Mouse (Mus musculus): Measurements from ENCODE around the gene Dab2.
A peak's percentile ranks its signal among the peaks of the same experiment; 100 is the strongest.

Dab2 gene

GRCm38 (mm10) chr15:6398211-6398610 lies 98.6 kb downstream of the Dab2 start:
- DNase-seq: no peak

DNA sequence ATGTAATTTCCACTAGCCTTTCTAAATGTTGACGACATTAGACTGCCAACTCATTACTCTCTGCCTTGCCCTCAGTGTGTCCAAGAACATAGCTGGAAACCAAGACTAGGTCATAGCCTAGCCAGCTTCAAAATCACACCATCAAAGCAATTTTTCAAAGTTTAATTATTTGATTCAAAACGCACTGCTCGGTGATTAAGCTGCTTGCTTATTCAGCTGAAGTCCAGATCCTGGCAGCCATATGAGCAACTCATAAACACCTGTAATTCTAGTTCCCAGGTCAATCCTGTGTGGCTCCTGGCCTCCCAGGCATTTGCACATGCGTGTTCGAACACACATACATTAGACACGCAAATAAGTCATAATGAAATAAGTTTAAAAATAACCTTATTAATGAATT lies 99.3 kb downstream of the Dab2 start:
- no peak for DNase-seq

GRCm38 (mm10) chr15:6400115-6400514 lies 100.5 kb downstream of the Dab2 start:
- DNase-seq: no peak

- DNase-seq: no peak
Measured at GRCm38 (mm10) chr15:6402433-6402832, 102.8 kb downstream of the Dab2 start.

DNA sequence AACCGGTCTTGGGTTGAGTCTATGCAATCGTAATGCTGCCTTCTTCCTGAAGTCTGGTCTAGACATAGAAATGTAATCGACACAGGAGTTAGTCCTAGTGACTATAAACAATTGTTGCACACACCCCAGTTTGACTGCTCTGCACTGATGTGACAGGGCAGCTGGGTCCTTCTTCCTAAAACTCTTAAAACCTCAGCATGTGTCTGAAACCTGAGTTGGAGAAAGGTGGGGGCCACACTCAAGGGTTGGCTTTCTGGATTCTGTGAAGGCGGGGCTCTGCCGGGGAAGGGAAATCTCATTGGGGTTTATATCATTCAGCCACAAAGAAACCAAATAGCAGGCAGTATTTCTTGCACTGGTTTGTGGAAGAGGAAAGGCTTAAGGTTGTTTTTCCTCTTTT lies 104.6 kb downstream of the Dab2 start:
- no peak for DNase-seq

DNA sequence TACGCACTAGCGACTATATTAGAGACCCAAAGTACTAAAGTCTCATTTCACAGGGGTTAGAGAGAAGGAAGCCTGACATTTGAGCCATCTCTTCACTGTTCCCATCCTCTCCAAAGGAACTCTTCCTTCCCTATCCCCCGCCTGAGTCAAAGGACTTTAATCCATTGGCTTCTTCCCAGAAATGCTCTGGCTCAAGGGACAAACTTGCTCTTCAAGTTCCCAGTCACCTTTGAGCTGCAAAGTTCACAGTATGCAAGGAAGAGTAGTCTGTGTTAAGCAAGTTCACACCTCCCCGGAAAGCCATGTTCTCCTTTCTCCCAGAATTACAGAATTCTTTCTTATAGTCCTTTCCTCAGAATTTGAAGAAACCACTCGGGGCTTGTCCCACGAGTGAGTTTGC lies 107.2 kb downstream of the Dab2 start:
- DNase-seq: no peak

DNA sequence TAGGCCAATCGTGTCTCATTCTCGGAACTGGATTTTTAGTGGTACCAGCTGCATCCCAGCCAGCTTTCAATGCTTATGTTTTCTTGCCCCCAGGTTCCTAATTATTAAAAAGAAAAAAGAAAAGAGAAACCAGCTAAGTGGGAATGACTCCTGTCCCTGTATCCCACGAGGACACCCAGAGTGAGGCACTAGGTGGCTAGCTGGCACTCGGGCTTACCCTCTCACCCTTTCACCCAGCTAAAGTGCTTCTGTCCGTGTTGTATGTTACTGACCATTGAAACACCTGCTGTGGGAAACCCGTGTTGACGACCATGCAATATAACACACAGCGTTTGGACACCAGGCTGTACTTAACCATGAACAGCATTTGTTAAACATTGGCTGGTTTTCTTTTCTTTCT lies 109.4 kb downstream of the Dab2 start:
- DNase-seq: no peak

DNA sequence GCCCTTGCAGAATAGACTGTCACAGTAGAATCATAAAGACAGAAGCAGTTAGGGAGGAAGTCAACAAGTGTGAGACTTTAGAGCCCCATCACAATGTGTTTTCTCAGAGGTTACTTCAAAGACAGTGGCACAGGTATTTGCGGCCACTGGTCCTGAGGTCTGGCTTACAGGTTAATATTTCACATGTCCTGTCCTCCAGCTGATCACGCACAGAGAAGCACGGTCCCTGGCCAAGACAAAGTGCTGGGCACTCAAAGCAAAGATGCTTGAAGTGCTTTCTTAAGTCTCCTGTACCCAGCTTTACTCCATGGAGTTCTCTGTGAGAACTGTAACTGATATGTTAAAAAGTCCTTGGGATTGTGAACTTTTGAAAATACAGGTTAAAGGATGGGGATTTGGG lies 110.6 kb downstream of the Dab2 start:
- DNase-seq: no peak

- no peak for DNase-seq
Measured at GRCm38 (mm10) chr15:6411334-6411733, 111.7 kb downstream of the Dab2 start.

DNA sequence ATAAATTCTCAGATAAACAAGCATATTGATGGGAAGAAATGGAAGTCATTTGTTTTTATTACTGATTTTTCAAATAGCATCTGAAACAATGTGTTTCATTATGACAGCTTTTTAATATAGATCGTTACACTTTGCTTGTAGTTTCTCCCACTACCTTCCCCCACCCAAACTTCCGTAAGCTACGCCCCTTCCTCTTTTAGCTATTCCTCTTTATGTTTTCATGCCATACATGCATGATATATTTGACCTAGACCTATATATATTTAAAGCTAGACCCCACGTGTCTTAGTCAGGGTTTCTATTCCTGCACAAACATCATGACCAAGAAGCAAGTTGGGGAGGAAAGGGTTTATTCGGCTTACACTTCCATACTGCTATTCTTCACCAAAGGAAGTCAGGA lies 115.7 kb downstream of the Dab2 start:
- no peak for DNase-seq

GRCm38 (mm10) chr15:6431777-6432176 lies 132.2 kb downstream of the Dab2 start:
- DNase-seq: peak; percentile 5 to 8

GRCm38 (mm10) chr15:6432411-6432810 lies 132.8 kb downstream of the Dab2 start:
- peak; percentile 10 to 32 for DNase-seq

DNA sequence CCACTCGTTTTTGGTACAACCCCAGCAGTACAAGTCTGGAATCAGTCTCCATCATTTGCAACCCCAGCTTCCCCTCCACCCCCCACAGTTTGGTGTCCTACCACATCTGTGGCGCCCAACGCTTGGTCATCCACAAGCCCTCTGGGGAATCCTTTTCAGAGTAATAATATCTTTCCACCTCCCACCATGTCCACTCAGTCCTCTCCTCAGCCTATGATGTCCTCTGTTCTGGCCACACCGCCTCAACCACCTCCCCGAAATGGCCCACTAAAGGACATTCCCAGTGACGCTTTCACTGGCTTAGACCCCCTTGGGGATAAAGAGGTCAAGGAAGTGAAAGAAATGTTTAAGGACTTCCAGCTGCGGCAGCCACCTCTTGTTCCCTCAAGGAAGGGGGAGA lies 135.7 kb downstream of the Dab2 start:
- no peak for DNase-seq

DNA sequence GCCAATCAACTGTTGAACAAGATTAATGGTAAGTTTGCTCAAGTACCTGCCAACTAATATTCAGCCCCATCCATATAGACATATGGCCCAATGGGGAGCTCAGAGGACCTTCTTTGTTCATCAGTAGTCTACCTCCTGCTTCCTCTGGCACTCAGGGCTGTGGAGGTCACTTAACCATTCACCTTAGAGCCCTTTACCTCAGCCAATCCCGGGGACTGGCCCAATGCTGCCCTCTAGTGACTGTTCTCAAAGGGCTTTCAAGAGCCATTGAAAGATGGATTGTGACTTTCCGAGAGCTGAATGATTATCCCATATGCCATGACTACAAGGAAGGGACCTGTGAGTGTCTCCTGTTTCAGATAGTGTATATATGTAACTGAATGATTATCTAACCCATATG lies 136.2 kb downstream of the Dab2 start:
- peak; percentile 28 to 44 for DNase-seq

DNA sequence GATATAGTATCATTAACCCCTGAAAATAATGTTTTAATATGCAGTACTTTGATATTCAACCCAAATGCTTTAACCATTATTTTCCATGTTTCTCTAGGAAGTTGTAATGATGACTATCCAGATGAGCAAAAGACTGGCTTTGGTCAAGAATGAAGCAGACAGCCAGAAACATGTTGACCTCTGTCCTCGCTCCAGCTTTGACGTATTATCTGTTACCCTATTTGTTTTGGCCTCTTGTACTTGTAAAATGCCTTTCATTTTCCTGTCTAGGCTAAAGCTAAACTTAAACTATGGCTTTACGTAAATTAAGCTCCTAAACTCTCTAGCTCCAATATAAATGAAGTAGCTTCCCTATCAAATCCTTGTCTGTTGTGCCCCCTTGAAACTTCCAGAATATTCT lies 139.1 kb downstream of the Dab2 start:
- no peak for DNase-seq

DNA sequence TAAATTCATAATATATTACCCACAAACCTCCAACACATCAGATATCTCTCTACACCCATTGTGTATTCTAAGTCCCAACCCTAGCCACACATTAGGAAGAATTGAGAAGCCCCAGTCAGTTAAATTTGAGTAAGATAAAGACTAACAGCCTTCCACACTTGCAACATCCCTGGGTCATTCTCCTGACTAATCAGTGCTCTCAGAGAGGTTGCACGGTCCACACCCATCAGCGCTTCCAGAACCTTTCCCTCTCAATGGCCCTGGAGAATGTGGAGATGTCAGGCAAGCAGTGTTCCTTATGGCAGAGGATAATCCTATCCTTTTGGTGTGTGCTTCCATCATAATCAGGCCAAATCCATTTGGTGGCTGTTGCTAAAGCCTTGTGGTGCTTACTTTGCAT lies 144.9 kb downstream of the Dab2 start:
- no peak for DNase-seq

- no peak for DNase-seq
Measured at GRCm38 (mm10) chr15:6445135-6445534, 145.5 kb downstream of the Dab2 start, which contains the start of gene C9. Gene C9 (plus strand): TSS chr15:6445327.

- no peak for DNase-seq
Measured at GRCm38 (mm10) chr15:6446181-6446580, 146.6 kb downstream of the Dab2 start.

DNA sequence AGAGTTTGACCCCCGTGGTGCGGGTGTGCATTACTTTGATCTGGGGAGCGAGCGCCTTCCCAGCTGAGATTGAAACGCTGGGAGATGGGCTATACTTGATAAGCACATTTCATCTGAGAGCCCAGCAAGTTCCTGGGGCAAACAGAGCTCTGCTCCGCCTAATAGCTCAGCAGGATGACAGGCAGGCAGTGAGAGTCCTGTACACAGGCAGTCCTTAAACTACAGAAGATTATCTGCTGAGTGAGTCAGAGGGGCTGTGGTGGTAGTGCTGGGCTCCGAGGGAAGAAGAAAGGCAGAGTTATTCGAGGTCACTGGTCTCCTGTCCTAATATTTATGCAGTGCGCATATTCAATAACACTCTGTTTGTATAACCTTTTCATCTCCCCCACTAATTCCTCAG lies 149.3 kb downstream of the Dab2 start:
- DNase-seq: peak in 1 of 2 experiments; percentile 6

DNA sequence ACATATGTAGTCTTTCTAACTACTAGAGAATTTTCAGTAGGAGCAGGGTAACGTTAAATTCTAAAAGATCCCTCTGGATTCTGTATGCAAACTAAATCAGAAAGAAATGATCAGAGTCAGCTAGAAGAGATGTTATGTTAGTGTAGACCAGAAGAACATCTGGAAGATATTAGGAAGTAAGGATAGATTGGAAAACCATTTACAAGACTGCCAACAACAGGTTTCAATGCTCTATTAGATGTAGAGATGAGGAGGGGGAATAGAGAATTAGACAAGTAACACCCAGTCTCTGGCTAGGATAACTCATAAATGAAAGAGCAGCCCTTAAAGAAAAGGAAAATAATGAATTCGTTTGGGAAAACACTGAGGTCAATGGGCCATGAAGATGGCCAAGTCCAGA lies 154.9 kb downstream of the Dab2 start:
- no peak for DNase-seq

GRCm38 (mm10) chr15:6461381-6461780 lies 161.8 kb downstream of the Dab2 start:
- no peak for DNase-seq

- DNase-seq: no peak
Measured at GRCm38 (mm10) chr15:6463361-6463923, 163.9 kb downstream of the Dab2 start.

- no peak for DNase-seq
Measured at GRCm38 (mm10) chr15:6466995-6467394, 167.4 kb downstream of the Dab2 start.

DNA sequence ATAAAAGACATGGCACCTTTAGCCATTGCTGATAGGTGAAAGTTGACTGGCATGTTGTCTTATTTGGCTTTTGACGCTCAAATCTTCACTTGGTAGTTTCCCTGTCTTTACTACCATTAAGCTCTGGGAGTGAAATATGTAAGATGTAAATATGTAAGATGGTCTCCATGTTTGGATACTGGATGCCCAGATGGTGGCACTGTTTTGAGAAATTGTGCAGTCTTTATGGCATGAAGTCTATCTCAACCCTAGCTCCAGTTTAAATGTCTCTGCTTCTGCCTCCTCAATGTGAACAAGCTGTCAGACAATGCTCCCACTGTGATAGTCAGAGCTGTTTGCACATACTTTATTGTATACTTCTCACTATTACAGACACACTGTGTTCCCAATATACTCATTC lies 169.3 kb downstream of the Dab2 start:
- no peak for DNase-seq

DNA sequence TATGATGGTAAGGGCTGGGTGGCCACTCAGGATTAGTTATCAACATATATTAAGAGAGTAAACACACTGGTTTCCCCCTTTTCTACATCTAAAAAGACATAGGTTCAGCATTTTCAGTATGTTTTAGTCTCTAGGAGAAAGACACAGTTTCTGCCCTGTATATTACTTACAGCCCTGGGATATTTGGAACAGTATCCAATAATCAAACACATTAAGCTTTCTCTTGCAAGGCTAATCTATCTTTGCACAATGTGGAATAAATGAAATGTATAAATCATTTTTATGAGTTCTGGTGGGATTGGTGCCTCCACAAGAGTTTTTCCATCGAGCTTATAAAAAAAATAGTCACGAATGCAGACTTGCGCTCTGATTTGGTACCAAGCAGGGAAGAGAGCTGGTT lies 169.8 kb downstream of the Dab2 start:
- no peak for DNase-seq

DNA sequence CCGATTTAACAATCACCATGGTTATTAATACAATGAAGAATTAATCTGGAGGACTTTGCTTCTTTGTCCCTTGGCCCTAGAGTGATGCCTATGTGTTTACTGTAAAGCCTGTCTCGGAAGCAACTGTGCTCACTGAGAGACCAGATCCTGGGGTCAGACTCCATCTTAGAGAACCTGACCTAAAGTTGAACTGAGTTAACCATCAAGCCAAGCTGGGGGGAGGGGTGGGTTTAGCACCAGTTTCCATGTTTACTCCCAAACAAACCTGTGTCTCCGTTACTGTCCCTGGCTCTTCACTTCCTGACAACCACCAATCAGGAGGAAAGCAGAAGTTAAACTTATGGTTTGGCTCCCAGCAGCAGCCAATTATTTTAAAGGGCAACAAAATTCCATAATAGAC lies 184.0 kb downstream of the Dab2 start:
- no peak for DNase-seq
